Mouse (Mus musculus) ovary, adult 2 months (tissue): ENCODE data around the gene Immp1l. TPM values are rescaled to one million over a fixed set of nuclear protein-coding genes. Genes with fewer than 3 reads are reported as not detected.

ENCODE experiments used
- polyA plus RNA-seq: library from polyadenylated mRNA; depleted of rRNA; stranded (reverse); fragments of >200 nt; gene quantifications from 2 replicates; pipeline ENCODE4 v1.2.3, GENCODE M21; 2012; rRNA removed

Gene Immp1l
- 2.8 and 4.7 TPM in 2 replicates for polyA plus RNA-seq

GRCm38 (mm10) chr2:105903896-105904756, at the start of gene Immp1l, which contains the start of gene Elp4:
Immp1l (plus strand) TSS chr2:105904638.
Elp4 (minus strand) TSS chr2:105904564.

DNA sequence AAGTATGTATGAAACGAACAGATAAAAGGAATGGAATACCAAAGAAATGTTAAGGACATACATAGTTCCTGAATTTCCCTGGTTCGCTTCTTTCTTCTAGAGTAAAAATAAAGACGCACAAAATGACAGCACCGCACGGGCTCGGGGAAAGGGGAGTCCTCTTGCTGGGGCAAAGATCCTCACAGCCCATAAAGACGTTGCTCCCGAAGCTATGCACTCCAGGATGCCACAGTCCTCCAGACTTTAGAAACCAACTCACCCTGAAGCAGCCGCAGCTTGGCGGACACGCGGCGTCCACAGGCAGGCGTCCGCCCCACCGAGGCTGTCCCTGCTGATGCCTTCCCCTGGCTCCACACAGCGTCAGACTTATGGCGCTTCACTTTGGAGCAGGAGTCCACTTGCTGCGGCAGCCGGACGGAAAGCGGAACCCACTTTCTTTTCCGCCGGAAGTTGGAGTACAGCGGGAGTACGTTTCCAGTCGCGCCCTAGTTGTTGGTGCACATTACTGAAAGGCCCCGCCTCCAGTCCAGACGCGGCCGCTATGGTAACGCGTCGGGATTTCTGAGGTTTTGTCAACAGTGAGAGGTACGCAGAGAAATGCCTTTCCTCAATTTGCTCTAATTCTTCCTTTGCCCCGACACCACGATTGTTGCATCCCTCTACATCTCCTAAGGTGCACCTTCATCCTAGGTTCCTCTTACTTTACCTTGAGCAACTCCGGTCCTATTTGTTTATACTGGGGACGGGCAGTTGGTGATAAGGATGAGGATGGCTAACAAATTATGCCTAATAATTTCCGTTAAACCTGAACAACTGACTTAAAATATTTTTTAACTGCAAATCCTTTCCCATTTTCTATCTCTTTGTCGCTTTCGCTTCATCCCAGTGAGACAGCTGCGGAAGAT, 98.6 kb downstream of the Immp1l start, which contains the start of gene Dnajc24:
Dnajc24 (minus strand) TSS at position 715 of the 905 bp plus-strand sequence.

Other genes with a start within 250 kb of the Immp1l start
- not detected in 2 replicates for gene Pax6, start 235.7 kb upstream of the Immp1l start, polyA plus RNA-seq
- 5.8 and 10.5 TPM in 2 replicates for gene Elp4, start 74 bp upstream of the Immp1l start, polyA plus RNA-seq
- gene Dnajc24, start 98.9 kb downstream of the Immp1l start, polyA plus RNA-seq = 10.3 and 13.4 TPM in 2 replicates